Mouse (Mus musculus) lung, embryonic 16.5 days (tissue): Measurements from ENCODE around the gene AC129217.1. TPM values are rescaled to one million over a fixed set of nuclear protein-coding genes. Genes with fewer than 3 reads are reported as not detected.

Source experiments
- ATAC-seq: fragments of 200-750 bp; cut with Nextera tagmentation; 2 replicates; pipeline ENCODE4 v1.8.0; 2017; ENCODE audit warnings: low read depth, mild to moderate bottlenecking, moderate library complexity
- H3K27ac ChIP-seq: fragments of 300-500 bp; sonication (generic); 2 replicates; pipeline ENCODE4 v1.5.1; 2014; ENCODE audit warnings: mild to moderate bottlenecking, control low read depth, low read length
- H3K27me3 ChIP-seq: fragments of 300-500 bp; sonication (generic); 2 replicates; pipeline ENCODE4 v1.6.1; 2014; ENCODE audit warnings: low read depth, low read length, mixed read lengths; ENCODE audit not compliant: control insufficient read depth, insufficient read depth
- H3K36me3 ChIP-seq: fragments of 300-500 bp; sonication (generic); 2 replicates; pipeline ENCODE4 v1.6.1; 2014; ENCODE audit warnings: low read length; ENCODE audit not compliant: control insufficient read depth, insufficient read depth
- H3K4me1 ChIP-seq: fragments of 300-500 bp; sonication (generic); replicated peaks from 2 replicates; pipeline ENCODE4 v1.6.1; 2014; ENCODE audit warnings: low read length, mixed read lengths; ENCODE audit not compliant: control insufficient read depth, insufficient read depth
- H3K4me2 ChIP-seq: fragments of 300-500 bp; sonication (generic); 2 replicates; pipeline ENCODE4 v1.6.1; 2014; ENCODE audit warnings: low read depth, low read length, control low read depth
- H3K4me3 ChIP-seq: fragments of 300-500 bp; sonication (generic); 2 replicates; pipeline ENCODE4 v1.5.1; 2014; ENCODE audit warnings: mild to moderate bottlenecking, low read length, control low read depth
- H3K9ac ChIP-seq: fragments of 300-500 bp; sonication (generic); 2 replicates; pipeline ENCODE4 v1.6.1; 2014; ENCODE audit warnings: low read length, control low read depth
- H3K9me3 ChIP-seq: fragments of 300-500 bp; sonication (generic); 2 replicates; pipeline ENCODE4 v1.6.1; 2016; ENCODE audit warnings: low read length; ENCODE audit not compliant: control insufficient read depth
- WGBS: fragments of 180-500 bp; shearing (Covaris S2); extraction: QIAGEN DNeasy Blood & Tissue Kit; methylation state at CpG from one replicate; pipeline ENCODE4 v1.1.7; 2014; 5-methylcytosine and 5-hydroxymethylcytosine counted together
- polyA plus RNA-seq: library from polyadenylated mRNA; unstranded; fragments of >200 nt; fragmentation: Nextera tagmentation; extraction: Ambion mirVana; gene quantifications from 2 replicates; pipeline ENCODE4 v1.2.1, GENCODE M21; 2015

Gene AC129217.1
- polyA plus RNA-seq, 1 experiment from 2014 or later = not detected

DNA sequence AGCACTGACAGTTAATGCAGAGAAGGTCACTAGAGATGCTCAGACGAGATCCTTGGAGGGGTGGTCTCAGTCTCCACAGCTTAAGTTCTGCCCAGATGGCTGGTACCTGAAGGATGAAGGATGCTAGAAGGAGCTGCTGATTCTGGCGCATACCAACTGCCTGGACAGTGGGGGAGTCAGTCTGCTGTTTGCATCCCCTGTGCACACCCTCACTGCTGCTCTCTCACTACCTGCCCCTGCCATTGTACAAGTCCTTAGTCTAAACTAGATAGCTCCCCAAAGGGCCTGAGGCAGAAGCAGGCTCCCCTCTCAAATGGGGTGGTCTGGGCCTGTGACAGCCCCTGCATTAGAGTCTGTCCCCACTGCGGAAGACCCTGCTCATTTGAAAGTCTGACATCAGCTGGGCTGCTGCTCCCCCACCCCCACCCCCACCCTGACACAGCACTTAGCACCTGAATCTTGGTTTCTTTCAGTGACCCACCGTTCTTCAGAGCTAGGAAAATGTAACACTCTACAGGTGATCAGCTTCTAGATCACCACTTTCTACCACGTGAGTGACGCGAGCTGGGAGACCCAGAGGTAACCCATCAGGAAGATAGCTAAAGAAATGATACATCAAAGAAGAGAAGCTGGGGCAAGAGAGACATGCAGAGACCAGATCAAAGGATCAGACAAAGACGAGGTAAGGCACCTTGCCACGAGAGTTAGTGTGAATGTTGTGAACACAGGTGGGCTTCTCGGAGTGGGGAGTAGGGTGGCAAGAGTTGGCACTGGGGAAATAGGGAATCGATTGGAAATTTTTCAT lies 9.7 kb downstream of the AC129217.1 start, which contains the start of gene Gng3:
Gene Gng3, minus strand, starts transcription at position 92 of the 805 bp plus-strand sequence.
- WGBS = 71% methylated on average over 11 of the region's 11 CpGs
- H3K27me3 ChIP-seq = no peaks in the 10 kb centered on the region
- no peaks in the 10 kb centered on the region for H3K9me3 ChIP-seq
- peak within 1 kb of the TSS; percentile 64 for H3K4me3 ChIP-seq
- no peak for ATAC-seq
- peak within 1 kb of the TSS; percentile 89 for H3K9ac ChIP-seq
- H3K4me2 ChIP-seq = peak within 1 kb of the TSS; percentile 95
- H3K36me3 ChIP-seq = peaks cover 6% of the 10 kb centered on the region
- peak within 1 kb of the TSS; percentile 98 for H3K27ac ChIP-seq
- peaks cover 18% of the 10 kb centered on the region for H3K4me1 ChIP-seq

DNA sequence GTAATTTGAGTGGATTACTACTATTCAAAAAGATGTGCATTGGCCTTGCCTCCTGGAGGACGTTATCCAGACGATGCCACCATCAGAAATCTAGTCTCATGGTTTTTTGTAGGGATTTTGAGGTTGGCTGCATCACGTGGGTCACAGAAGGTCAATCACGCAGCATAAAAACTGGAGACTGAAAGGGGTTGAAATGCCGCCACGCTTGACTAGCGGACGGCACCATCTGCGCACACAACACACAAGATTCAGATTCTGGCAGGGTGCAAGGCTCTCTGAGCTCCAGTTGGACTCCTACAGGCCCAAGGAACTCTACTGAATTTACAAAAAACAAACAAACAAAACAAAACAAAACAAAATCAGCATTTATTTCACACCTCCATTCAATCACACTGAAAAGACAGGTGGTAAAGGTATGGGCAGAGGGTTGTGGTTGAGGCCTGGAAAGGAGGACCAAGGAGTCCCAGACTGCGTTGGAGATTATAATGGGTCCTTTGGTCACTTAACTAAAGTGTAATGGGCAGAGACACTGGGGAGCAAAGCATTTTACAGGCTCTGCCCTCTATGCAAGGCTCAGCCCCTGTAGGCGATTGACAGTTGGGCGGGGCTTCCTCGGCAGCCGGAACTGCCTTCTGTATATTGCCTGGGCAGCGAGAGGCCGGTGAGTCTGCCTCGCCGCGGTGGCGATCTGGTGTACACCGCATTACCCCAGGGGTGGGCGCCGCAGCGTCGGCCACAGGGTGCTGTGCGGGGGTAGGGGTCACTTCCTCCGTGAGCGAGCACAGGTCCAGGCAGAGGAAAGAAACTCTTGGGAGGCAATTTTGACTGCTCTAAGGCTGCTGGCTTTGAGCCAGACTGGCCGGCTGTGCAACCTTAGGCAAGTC lies 10.6 kb downstream of the AC129217.1 start:
- H3K36me3 ChIP-seq = no peaks in the 10 kb centered on the region; the same call in 1 of the 2 replicates
- H3K9ac ChIP-seq = peak overlapping the region; percentile 70
- WGBS = 26% methylated on average over 29 of the region's 29 CpGs

DNA sequence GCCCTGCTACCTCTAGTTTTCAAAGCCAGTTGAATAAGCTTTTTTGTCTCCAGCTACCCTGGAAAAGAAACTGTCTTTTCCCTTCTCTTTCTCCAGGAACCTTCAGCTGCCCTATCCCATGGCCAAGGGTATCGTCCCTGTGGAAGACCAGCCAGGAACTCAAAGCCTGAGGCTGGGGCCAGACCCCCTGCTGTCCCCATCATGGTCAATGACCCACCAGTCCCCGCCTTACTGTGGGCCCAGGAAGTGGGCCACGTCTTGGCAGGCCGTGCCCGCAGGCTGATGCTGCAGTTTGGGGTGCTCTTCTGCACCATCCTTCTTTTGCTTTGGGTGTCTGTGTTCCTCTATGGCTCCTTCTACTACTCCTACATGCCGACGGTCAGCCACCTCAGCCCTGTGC lies 11.4 kb downstream of the AC129217.1 start:
- H3K27ac ChIP-seq = no peak overlapping the region

More for the DNA sequence above, 10.6 kb downstream of the AC129217.1 start:
- ATAC-seq = peak; percentile 73
- Histone ChIP-seq H3K4me2 (peak overlapping the region; percentile 84), H3K9me3 (no peaks in the 10 kb centered on the region), H3K27ac (no peak overlapping the region), H3K27me3 (no peaks in the 10 kb centered on the region), H3K4me3 (peak overlapping the region; percentile 66), H3K4me1 (peaks cover 18% of the 10 kb centered on the region)

DNA sequence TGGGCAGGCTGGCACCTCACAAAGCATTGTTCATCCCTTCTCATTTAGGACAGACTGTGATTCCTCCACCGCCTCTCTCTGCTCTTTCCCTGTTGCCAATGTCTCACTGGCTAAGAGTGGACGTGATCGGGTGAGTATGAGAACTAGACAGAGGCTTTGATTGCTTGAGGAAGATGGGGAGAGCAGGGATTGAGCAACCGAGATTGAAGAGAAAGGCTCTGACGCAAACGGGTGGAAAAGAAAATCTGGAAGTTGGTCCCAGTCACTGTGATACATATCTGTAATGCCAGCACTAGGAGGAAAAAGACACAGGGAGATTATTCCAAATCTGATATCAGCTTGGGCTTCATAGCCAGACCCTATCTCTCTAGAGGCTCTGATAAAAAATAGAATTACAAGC lies 13.4 kb downstream of the AC129217.1 start:
- Histone ChIP-seq H3K4me3 (no peak overlapping the region), H3K9ac (no peak overlapping the region), H3K9me3 (no peaks in the 10 kb centered on the region), H3K27me3 (no peaks in the 10 kb centered on the region), H3K4me2 (no peak overlapping the region), H3K4me1 (peaks cover 18% of the 10 kb centered on the region), H3K36me3 (peaks cover 12% of the 10 kb centered on the region), H3K27ac (no peak overlapping the region)
- WGBS = 84% methylated on average over 6 of the region's 6 CpGs
- ATAC-seq = no peak

More for the DNA sequence above, 11.4 kb downstream of the AC129217.1 start:
- ATAC-seq = no peak
- no peaks in the 10 kb centered on the region for H3K27me3 ChIP-seq
- no peaks in the 10 kb centered on the region for H3K9me3 ChIP-seq
- no peaks in the 10 kb centered on the region; the same call in 1 of the 2 replicates for H3K36me3 ChIP-seq
- peak overlapping the region; percentile 84 for H3K4me2 ChIP-seq
- peaks cover 18% of the 10 kb centered on the region for H3K4me1 ChIP-seq
- WGBS = 89% methylated on average over 7 of the region's 7 CpGs
- H3K9ac ChIP-seq = peak overlapping the region; percentile 70
- peak overlapping the region; percentile 66 for H3K4me3 ChIP-seq

DNA sequence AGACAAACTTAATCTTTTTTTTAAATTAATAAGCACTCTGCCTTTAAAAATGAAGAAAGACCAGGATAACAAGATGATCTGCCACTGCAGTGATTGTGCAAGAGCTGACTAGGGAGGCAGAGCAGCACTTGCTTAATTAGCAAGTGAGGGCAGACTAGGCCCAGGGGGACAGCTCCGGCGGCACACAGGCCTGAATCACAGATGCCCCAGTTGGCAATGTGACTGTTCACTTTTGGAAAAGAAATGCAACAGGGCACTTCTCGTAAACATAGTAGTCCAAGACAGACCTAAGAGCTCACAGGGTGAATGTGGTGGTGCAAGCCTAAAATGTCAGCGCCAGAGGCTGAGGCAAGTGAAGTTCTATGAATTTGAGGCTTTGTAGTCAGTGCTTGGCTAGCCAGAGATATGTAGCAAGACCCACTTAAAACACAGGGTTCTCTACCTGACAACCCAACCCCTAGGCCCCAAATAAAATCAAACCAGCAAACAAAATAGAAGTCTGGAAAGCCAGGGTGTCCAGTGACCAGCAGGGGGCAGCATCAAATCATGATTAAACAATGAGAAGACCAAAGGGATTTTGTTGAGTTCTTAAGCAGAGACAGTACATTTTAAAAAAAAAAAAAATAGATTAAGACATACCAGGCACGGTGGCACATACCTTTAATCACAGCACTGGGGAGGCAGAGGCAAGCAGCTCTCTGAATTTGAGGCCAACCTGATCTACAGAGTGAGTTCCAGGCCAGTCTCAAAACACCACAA lies 15.0 kb downstream of the AC129217.1 start:
- H3K27me3 ChIP-seq = no peaks in the 10 kb centered on the region
- no peaks in the 10 kb centered on the region for H3K9me3 ChIP-seq
- H3K4me1 ChIP-seq = peaks cover 10% of the 10 kb centered on the region
- no peak overlapping the region for H3K4me2 ChIP-seq
- 61% methylated on average over 5 of the region's 5 CpGs for WGBS
- H3K27ac ChIP-seq = no peak overlapping the region
- H3K4me3 ChIP-seq = no peak overlapping the region
- 0 out of 2 replicates have a peak, but pooled peaks have one; percentile 1 for ATAC-seq
- peaks cover 12% of the 10 kb centered on the region for H3K36me3 ChIP-seq
- no peak overlapping the region for H3K9ac ChIP-seq

DNA sequence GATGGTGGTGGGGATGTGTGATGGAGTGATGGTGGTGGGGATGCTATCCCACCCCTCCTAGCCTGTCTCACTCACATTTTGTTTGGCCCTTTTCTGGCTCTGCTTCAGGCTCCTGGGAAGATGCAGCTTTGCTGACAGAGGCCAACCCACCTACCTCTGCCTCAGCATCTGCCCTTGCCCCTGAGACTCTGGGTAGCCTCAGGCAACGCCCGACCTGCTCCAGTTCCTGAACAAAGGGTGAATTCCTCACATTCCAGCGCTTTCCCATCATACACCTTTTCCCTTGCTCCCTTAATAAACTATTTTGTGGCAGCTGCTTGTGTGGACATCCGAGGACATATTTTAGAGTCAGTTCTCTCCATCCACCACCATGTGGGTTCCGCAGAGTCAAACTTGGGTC lies 18.8 kb downstream of the AC129217.1 start:
- no peaks in the 10 kb centered on the region for H3K27me3 ChIP-seq
- no peak overlapping the region for H3K27ac ChIP-seq
- no peak for ATAC-seq
- H3K4me3 ChIP-seq = no peak overlapping the region
- H3K4me2 ChIP-seq = no peak overlapping the region
- no peaks in the 10 kb centered on the region for H3K9me3 ChIP-seq
- WGBS = 65% methylated on average over 5 of the region's 5 CpGs
- H3K4me1 ChIP-seq = no peaks in the 10 kb centered on the region
- no peak overlapping the region for H3K9ac ChIP-seq
- H3K36me3 ChIP-seq = peaks cover 12% of the 10 kb centered on the region

DNA sequence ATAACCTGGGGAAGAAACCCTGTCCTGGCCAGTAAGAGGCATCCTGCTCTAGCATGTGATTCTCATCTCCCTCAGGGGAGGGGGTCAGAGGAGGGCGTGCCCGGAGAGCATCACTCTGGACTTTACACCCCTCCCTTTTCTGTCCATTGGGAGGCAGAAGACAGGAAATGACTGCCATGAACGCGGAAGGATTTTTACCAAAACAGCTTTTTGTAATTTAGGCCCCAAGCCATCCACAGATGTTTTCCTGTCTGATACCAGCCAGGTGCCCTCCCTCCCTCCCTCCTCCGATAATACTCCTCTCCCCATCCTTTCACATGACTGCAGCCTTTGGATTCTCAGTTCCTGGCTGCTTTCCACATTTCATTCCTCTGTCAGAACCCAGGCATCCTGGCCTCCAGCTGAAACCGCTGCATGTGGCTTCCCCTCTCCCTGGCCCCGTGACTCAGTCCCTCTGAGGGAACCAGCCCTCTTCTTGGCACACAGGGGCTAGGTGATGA lies 20.9 kb downstream of the AC129217.1 start, which contains the start of gene Lrrn4cl:
Gene Lrrn4cl, plus strand, starts transcription at position 367 of the 500 bp plus-strand sequence.
- WGBS = 19% methylated on average over 7 of the region's 7 CpGs
- no peaks in the 10 kb centered on the region for H3K27me3 ChIP-seq
- H3K9ac ChIP-seq = peak within 1 kb of the TSS; percentile 14; the same call in 1 of the 2 replicates
- no peak within 1 kb of the TSS for H3K27ac ChIP-seq
- peaks cover 12% of the 10 kb centered on the region for H3K36me3 ChIP-seq
- H3K4me1 ChIP-seq = no peaks in the 10 kb centered on the region
- H3K9me3 ChIP-seq = no peaks in the 10 kb centered on the region
- peak within 1 kb of the TSS; percentile 11 for H3K4me2 ChIP-seq
- peak; percentile 76; the same call in 1 of the 2 replicates for ATAC-seq
- H3K4me3 ChIP-seq = no peak within 1 kb of the TSS

DNA sequence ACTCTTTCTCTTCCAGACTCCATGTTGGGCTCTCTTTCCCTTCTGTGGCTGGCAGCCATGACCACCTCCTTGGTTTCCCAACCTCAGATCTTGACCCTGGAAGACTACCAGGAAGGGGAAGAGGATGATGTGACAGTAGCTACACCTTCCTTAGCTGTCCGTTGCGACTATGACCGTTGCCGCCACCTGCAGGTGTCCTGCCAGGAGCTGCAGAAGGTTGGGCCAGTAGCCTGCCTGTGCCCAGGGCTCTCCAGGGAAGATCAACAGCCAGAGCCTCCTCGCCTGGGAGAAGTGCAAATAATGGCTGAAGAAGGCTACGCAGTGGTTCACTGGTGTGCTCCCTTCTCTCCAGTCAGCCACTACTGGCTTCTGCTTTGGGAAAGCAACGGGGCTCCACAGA lies 22.1 kb downstream of the AC129217.1 start:
- Histone ChIP-seq H3K9ac (peak overlapping the region; percentile 10; the same call in 1 of the 2 replicates), H3K4me3 (no peak overlapping the region), H3K27me3 (no peaks in the 10 kb centered on the region), H3K4me2 (no peak overlapping the region), H3K4me1 (no peaks in the 10 kb centered on the region), H3K27ac (no peak overlapping the region), H3K9me3 (no peaks in the 10 kb centered on the region), H3K36me3 (peaks cover 8% of the 10 kb centered on the region; the same call in 1 of the 2 replicates)
- peak; percentile 40 for ATAC-seq
- WGBS = 35% methylated on average over 7 of the region's 7 CpGs
